ENCODE assay signal across 21 mouse cellular contexts in genomic region chr2:149725932-149726331, GRCm38 (mm10).
DNase-seq lines count a peak whose midpoint lies in the region; ATAC-seq and TF ChIP-seq lines count a peak whose summit lies in the region.
"Had no signal": no experiment of that assay in that cellular context is flagged by ENCODE, and none has a peak within 500 bp of the region (broad histone marks: within the 10 kb centered on the region; RNA-seq: fewer than 3 reads in every experiment).

No protein-coding gene starts in this region.

- no peak for TF ChIP-seq CTCF in lung, embryonic 14.5 days (IDR thresholded peaks at IDR 0.05; ENCODE audit: low read depth)

- intact Hi-C loops in heart, postnatal 10 days (cut with DNase I): no loop called here

- no peak overlapping the region for H3K27ac ChIP-seq in hindbrain, embryonic 11.5 days (ENCODE audit: low read depth, low read length)
- H3K27ac ChIP-seq in hindbrain, embryonic 14.5 days: no peak overlapping the region
- H3K27ac ChIP-seq in lung, embryonic 14.5 days (ENCODE audit: low read depth): no peak overlapping the region
- H3K27ac ChIP-seq in liver, embryonic 12.5 days: no peak overlapping the region
- H3K27ac ChIP-seq: embryonic facial prominence, embryonic 13.5 days; embryonic facial prominence, embryonic 15.5 days; forebrain, embryonic 13.5 days; forebrain, embryonic 15.5 days had no signal

- 0 out of 2 replicates have a peak, but pooled peaks have one; percentile 18 for ATAC-seq in hindbrain, embryonic 11.5 days (ENCODE audit: low FRiP score)
- no peak for ATAC-seq in hindbrain, embryonic 14.5 days (ENCODE audit: low FRiP score)
- ATAC-seq in lung, embryonic 14.5 days (ENCODE audit: insufficient read depth): peak; percentile 60; the same call in 1 of the 2 replicates
- ATAC-seq in liver, embryonic 12.5 days: no peak
- ATAC-seq: forebrain, embryonic 13.5 days; forebrain, embryonic 15.5 days had no signal

- no peaks in the 10 kb centered on the region for H3K27me3 ChIP-seq in hindbrain, embryonic 11.5 days (ENCODE audit: control insufficient read depth, insufficient read depth, low read length)
- H3K27me3 ChIP-seq in hindbrain, embryonic 14.5 days (ENCODE audit: control insufficient read depth, insufficient read depth, low read length): no peaks in the 10 kb centered on the region
- no peaks in the 10 kb centered on the region for H3K27me3 ChIP-seq in lung, embryonic 14.5 days (ENCODE audit: insufficient read depth, low read length)
- H3K27me3 ChIP-seq in liver, embryonic 12.5 days (replicated peaks): no peaks in the 10 kb centered on the region
- H3K27me3 ChIP-seq: embryonic facial prominence, embryonic 13.5 days; embryonic facial prominence, embryonic 15.5 days; forebrain, embryonic 13.5 days; forebrain, embryonic 15.5 days had no signal

- no peaks in the 10 kb centered on the region for H3K4me1 ChIP-seq in hindbrain, embryonic 11.5 days (replicated peaks; ENCODE audit: control insufficient read depth, insufficient read depth, low read length)
- no peaks in the 10 kb centered on the region for H3K4me1 ChIP-seq in hindbrain, embryonic 14.5 days (replicated peaks; ENCODE audit: control insufficient read depth, insufficient read depth, low read length)
- H3K4me1 ChIP-seq in lung, embryonic 14.5 days (ENCODE audit: insufficient read depth): no peaks in the 10 kb centered on the region
- H3K4me1 ChIP-seq in liver, embryonic 12.5 days: no peaks in the 10 kb centered on the region
- H3K4me1 ChIP-seq: embryonic facial prominence, embryonic 13.5 days; embryonic facial prominence, embryonic 15.5 days; forebrain, embryonic 13.5 days; forebrain, embryonic 15.5 days had no signal

- H3K4me2 ChIP-seq in hindbrain, embryonic 11.5 days (replicated peaks; ENCODE audit: low read depth, low read length): no peak overlapping the region
- H3K4me2 ChIP-seq in hindbrain, embryonic 14.5 days (replicated peaks): no peak overlapping the region
- no peak overlapping the region for H3K4me2 ChIP-seq in lung, embryonic 14.5 days
- H3K4me2 ChIP-seq in liver, embryonic 12.5 days: no peak overlapping the region
- H3K4me2 ChIP-seq: embryonic facial prominence, embryonic 13.5 days; embryonic facial prominence, embryonic 15.5 days; forebrain, embryonic 13.5 days; forebrain, embryonic 15.5 days had no signal

- no peaks in the 10 kb centered on the region for H3K9me3 ChIP-seq in hindbrain, embryonic 11.5 days (ENCODE audit: control insufficient read depth, low read length)
- no peaks in the 10 kb centered on the region for H3K9me3 ChIP-seq in hindbrain, embryonic 14.5 days (ENCODE audit: control insufficient read depth, low read length)
- no peaks in the 10 kb centered on the region for H3K9me3 ChIP-seq in lung, embryonic 14.5 days (ENCODE audit: low read depth, low read length)
- no peaks in the 10 kb centered on the region for H3K9me3 ChIP-seq in liver, embryonic 12.5 days (replicated peaks)
- H3K9me3 ChIP-seq: embryonic facial prominence, embryonic 13.5 days; embryonic facial prominence, embryonic 15.5 days; forebrain, embryonic 13.5 days; forebrain, embryonic 15.5 days had no signal

- 73% methylated on average over 3 of the region's 3 CpGs for WGBS in hindbrain, embryonic 11.5 days
- 77% methylated on average over 3 of the region's 3 CpGs for WGBS in hindbrain, embryonic 14.5 days
- WGBS in lung, embryonic 14.5 days: 55% methylated on average over 3 of the region's 3 CpGs
- 55% methylated on average over 3 of the region's 3 CpGs for WGBS in liver, embryonic 12.5 days (ENCODE audit: insufficient replicate concordance)

- no peak overlapping the region for H3K4me3 ChIP-seq in hindbrain, embryonic 11.5 days (ENCODE audit: low read depth, low read length)
- H3K4me3 ChIP-seq in hindbrain, embryonic 14.5 days (replicated peaks; ENCODE audit: low read length): no peak overlapping the region
- no peak overlapping the region for H3K4me3 ChIP-seq in lung, embryonic 14.5 days (ENCODE audit: low read depth, low read length)
- H3K4me3 ChIP-seq in liver, embryonic 12.5 days: no peak overlapping the region
- H3K4me3 ChIP-seq: embryonic facial prominence, embryonic 13.5 days; embryonic facial prominence, embryonic 15.5 days; forebrain, embryonic 13.5 days; forebrain, embryonic 15.5 days had no signal

- DNase-seq in heart, adult 18-20 months: peak; percentile 1 to 6
- DNase-seq in heart, postnatal 10 days: no peak
- no peak for DNase-seq in hindbrain, embryonic 11.5 days (ENCODE audit: low spot score)
- no peak for DNase-seq in hindbrain, embryonic 14.5 days (ENCODE audit: low spot score)
- DNase-seq in lung, embryonic 14.5 days: peak; percentile 5
- DNase-seq in lung, postnatal 25 days (ENCODE audit: low spot score): no peak
- DNase-seq: adrenal gland, adult 2 months; adrenal gland, postnatal 10 days; adrenal gland, postnatal 25 days; cerebellum, adult 11 months; cerebellum, adult 18-20 months; cerebellum, adult 8-10 months; cerebellum, adult 9-11 months; cerebellum, postnatal 14 days; cerebellum, postnatal 36 days; embryo, embryonic 11 days had no signal

- H3K9ac ChIP-seq in hindbrain, embryonic 11.5 days (ENCODE audit: low read depth, low read length): no peak overlapping the region
- no peak overlapping the region for H3K9ac ChIP-seq in hindbrain, embryonic 14.5 days
- no peak overlapping the region for H3K9ac ChIP-seq in lung, embryonic 14.5 days
- H3K9ac ChIP-seq in liver, embryonic 12.5 days: no peak overlapping the region
- H3K9ac ChIP-seq: embryonic facial prominence, embryonic 13.5 days; embryonic facial prominence, embryonic 15.5 days; forebrain, embryonic 13.5 days; forebrain, embryonic 15.5 days had no signal

- H3K36me3 ChIP-seq in hindbrain, embryonic 11.5 days (ENCODE audit: control insufficient read depth, insufficient read depth, low read length): no peaks in the 10 kb centered on the region
- H3K36me3 ChIP-seq in hindbrain, embryonic 14.5 days (replicated peaks; ENCODE audit: control insufficient read depth, insufficient read depth): no peaks in the 10 kb centered on the region
- no peaks in the 10 kb centered on the region for H3K36me3 ChIP-seq in lung, embryonic 14.5 days (ENCODE audit: insufficient read depth)
- H3K36me3 ChIP-seq in liver, embryonic 12.5 days: no peaks in the 10 kb centered on the region
- H3K36me3 ChIP-seq: embryonic facial prominence, embryonic 13.5 days; embryonic facial prominence, embryonic 15.5 days; forebrain, embryonic 15.5 days had no signal

Comparison
In these comparisons a context has a peak if more than half of its experiments do, and no peak if none do; other contexts are left out.
1. DNase-seq: peak in heart, adult 18-20 months (2 of 2) and lung, embryonic 14.5 days (single experiment); none in heart, postnatal 10 days (0 of 2), hindbrain, embryonic 11.5 days (single experiment), hindbrain, embryonic 14.5 days (single experiment) and lung, postnatal 25 days (single experiment).
2. ATAC-seq: peak in hindbrain, embryonic 11.5 days (single experiment) and lung, embryonic 14.5 days (single experiment); none in hindbrain, embryonic 14.5 days (single experiment) and liver, embryonic 12.5 days (single experiment).